Comparison of ENCODE assay signal across 10 mouse cellular contexts in the genomic region with DNA sequence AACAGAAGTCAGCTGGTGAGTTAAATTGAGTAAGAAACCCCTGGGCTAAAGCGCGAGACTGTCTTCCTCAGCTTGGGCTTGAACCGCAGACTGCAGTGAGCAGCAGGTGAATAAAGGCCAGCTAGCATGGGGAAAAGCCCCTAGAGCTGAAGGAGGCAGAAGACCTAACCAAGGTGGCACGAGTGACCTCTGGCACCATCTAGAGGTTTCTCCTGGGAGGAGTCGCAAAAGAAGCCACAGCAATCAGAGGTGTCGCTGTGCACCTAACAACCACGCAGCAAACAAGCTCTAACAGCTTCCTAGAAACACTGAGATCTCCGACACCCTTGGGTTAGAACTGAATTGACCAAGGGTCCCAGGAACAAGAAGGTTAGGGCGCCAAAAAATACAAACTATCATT.
DNase-seq lines count a peak whose midpoint lies in the region; ATAC-seq and TF ChIP-seq lines count a peak whose summit lies in the region.
"Had no signal": no experiment of that assay in that cellular context is flagged by ENCODE, and none has a peak within 500 bp of the region (broad histone marks: within the 10 kb centered on the region; RNA-seq: fewer than 3 reads in every experiment).

No protein-coding gene starts in this region.

- no peak overlapping the region for H3K27ac ChIP-seq in kidney, embryonic 15.5 days
- no peak overlapping the region for H3K27ac ChIP-seq in lung, postnatal 0 days (ENCODE audit: low read length)
- H3K27ac ChIP-seq: embryonic facial prominence, embryonic 12.5 days; stomach, embryonic 15.5 days had no signal

- H3K4me2 ChIP-seq in kidney, embryonic 15.5 days: no peak overlapping the region
- no peak overlapping the region for H3K4me2 ChIP-seq in lung, postnatal 0 days (replicated peaks; ENCODE audit: low read depth, low read length)
- H3K4me2 ChIP-seq: embryonic facial prominence, embryonic 12.5 days; stomach, embryonic 15.5 days had no signal

- H3K4me1 ChIP-seq in kidney, embryonic 15.5 days: no peaks in the 10 kb centered on the region
- no peaks in the 10 kb centered on the region for H3K4me1 ChIP-seq in lung, postnatal 0 days (ENCODE audit: insufficient read depth, low read depth, low read length)
- H3K4me1 ChIP-seq: embryonic facial prominence, embryonic 12.5 days; stomach, embryonic 15.5 days had no signal

- H3K36me3 ChIP-seq in kidney, embryonic 15.5 days: no peaks in the 10 kb centered on the region
- H3K36me3 ChIP-seq in lung, postnatal 0 days (ENCODE audit: insufficient read depth, low read length): no peaks in the 10 kb centered on the region
- H3K36me3 ChIP-seq: embryonic facial prominence, embryonic 12.5 days; stomach, embryonic 15.5 days had no signal

- peak; percentile 69 for TF ChIP-seq CTCF in lung, postnatal 0 days (IDR thresholded peaks at IDR 0.05)

- DNase-seq in kidney, adult 9 months: peak; percentile 22
- DNase-seq in MN1 (ENCODE audit: low spot score): peak; percentile 47
- peak; percentile 39 for DNase-seq in heart, postnatal 4 days
- peak; percentile 29 for DNase-seq in lung, postnatal 0 days (ENCODE audit: low spot score)
- DNase-seq in right cerebral cortex, postnatal 14 days: peak; percentile 48
- DNase-seq in gastrocnemius, postnatal 10 days: no peak

- WGBS in kidney, embryonic 15.5 days: 24% methylated on average over 9 of the region's 9 CpGs
- WGBS in lung, postnatal 0 days: 37% methylated on average over 9 of the region's 9 CpGs

- H3K9ac ChIP-seq in kidney, embryonic 15.5 days: no peak overlapping the region
- no peak overlapping the region for H3K9ac ChIP-seq in lung, postnatal 0 days (replicated peaks; ENCODE audit: low read depth)
- H3K9ac ChIP-seq: embryonic facial prominence, embryonic 12.5 days; stomach, embryonic 15.5 days had no signal

- ATAC-seq in kidney, embryonic 15.5 days (replicated peaks; ENCODE audit: low FRiP score): no peak; the same call in 1 of the 2 replicates
- peak; percentile 92 for ATAC-seq in common myeloid progenitor, adult 5-6 weeks (replicated peaks; ENCODE audit: low read depth, poor library complexity, severe bottlenecking)
- peak; percentile 48 for ATAC-seq in lung, postnatal 0 days

- no peaks in the 10 kb centered on the region for H3K9me3 ChIP-seq in kidney, embryonic 15.5 days (replicated peaks)
- no peaks in the 10 kb centered on the region for H3K9me3 ChIP-seq in lung, postnatal 0 days (ENCODE audit: low read length)
- H3K9me3 ChIP-seq: embryonic facial prominence, embryonic 12.5 days; stomach, embryonic 15.5 days had no signal

- H3K27me3 ChIP-seq in kidney, embryonic 15.5 days: no peaks in the 10 kb centered on the region
- no peaks in the 10 kb centered on the region for H3K27me3 ChIP-seq in lung, postnatal 0 days (replicated peaks; ENCODE audit: insufficient read depth, low read length)
- H3K27me3 ChIP-seq: embryonic facial prominence, embryonic 12.5 days; stomach, embryonic 15.5 days had no signal

- TF ChIP-seq EP300 in lung, postnatal 0 days (IDR thresholded peaks at IDR 0.05): no peak

- no peak overlapping the region for H3K4me3 ChIP-seq in kidney, embryonic 15.5 days (replicated peaks)
- no peak overlapping the region for H3K4me3 ChIP-seq in lung, postnatal 0 days (ENCODE audit: low read depth, low read length)
- H3K4me3 ChIP-seq: embryonic facial prominence, embryonic 12.5 days; stomach, embryonic 15.5 days had no signal
